Mouse (Mus musculus): ENCODE results near the gene Map3k14. TPM values are rescaled to one million over a fixed set of nuclear protein-coding genes. Genes with fewer than 3 reads are reported as not detected.

Gene Map3k14
- 1 to 10 TPM; 3.0 to 3.4 TPM for total RNA-seq (2021)
- 3.7 and 4.5 TPM in 2 replicates for polyA plus RNA-seq (2012; rRNA removed)
- long read RNA-seq, full-length matches to known transcripts = 3 of 5 reads
- long read RNA-seq, partial matches to known transcripts = 1 of 5 reads
- long read RNA-seq, other reads (novel, unspliced or antisense) = 1 of 5 reads

GRCm38 (mm10) chr11:103267346-103268219, at the start of gene Map3k14:
Gene Map3k14, minus strand, starts transcription at chr11:103267472.
- Histone ChIP-seq H3K4me1 (ENCODE audit: control insufficient read depth, insufficient read depth, low read length) (peaks cover 8% of the 10 kb centered on the region), H3K4me3 (peak within 1 kb of the TSS; percentile 80), H3K27ac (peak within 1 kb of the TSS; percentile 91), H3K79me2 (replicated peaks; ENCODE audit: control insufficient read depth, insufficient read depth, low read length) (peaks cover 4% of the 10 kb centered on the region), H3K27me3 (ENCODE audit: control insufficient read depth, insufficient read depth, low read length) (no peaks in the 10 kb centered on the region), H3K36me3 (ENCODE audit: control insufficient read depth, insufficient read depth, low read length) (no peaks in the 10 kb centered on the region), H3K9ac (ENCODE audit: low read depth, low read length) (peak within 1 kb of the TSS; percentile 87)
- 3% methylated on average over 54 of the region's 55 CpGs for WGBS
- intact Hi-C loops (cut with DNase I) = loop anchor here (5.0 kb wide), 1 partner anchor 150 kb away; the partner anchor contains the start of gene Hexim1
- TF ChIP-seq CTCF (IDR thresholded peaks at IDR 0.05) = no peak
- TF ChIP-seq EP300 (IDR thresholded peaks at IDR 0.05; ENCODE audit: insufficient read depth, low read depth, low read length) = 0 out of 2 replicates have a peak, but pooled peaks have one; percentile 31
- TF ChIP-seq POLR2A (IDR thresholded peaks at IDR 0.05; ENCODE audit: insufficient read depth, low read depth, low read length) = peak; percentile 89; the same call in 1 of the 2 replicates
- DNase-seq = peak; percentile 100

GRCm38 (mm10) chr11:103315379-103315778, 48.1 kb upstream of the Map3k14 start:
- Histone ChIP-seq H3K4me3 (no peak overlapping the region), H3K4me1 (ENCODE audit: control insufficient read depth, insufficient read depth, low read length) (0 out of 2 replicates have a peak, but pooled peaks cover 1% of the 10 kb centered on the region), H3K27ac (no peak overlapping the region), H3K36me3 (ENCODE audit: control insufficient read depth, insufficient read depth, low read length) (no peaks in the 10 kb centered on the region), H3K27me3 (ENCODE audit: control insufficient read depth, insufficient read depth, low read length) (no peaks in the 10 kb centered on the region), H3K79me2 (replicated peaks; ENCODE audit: control insufficient read depth, insufficient read depth, low read length) (no peaks in the 10 kb centered on the region), H3K9ac (ENCODE audit: low read depth, low read length) (no peak overlapping the region)
- intact Hi-C loops (cut with DNase I) = no loop called here
- WGBS = 76% methylated on average over 5 of the region's 5 CpGs
- no peak for DNase-seq
- TF ChIP-seq CTCF (IDR thresholded peaks at IDR 0.05) (no peak), EP300 (IDR thresholded peaks at IDR 0.05; ENCODE audit: insufficient read depth, low read depth, low read length) (no peak), POLR2A (IDR thresholded peaks at IDR 0.05; ENCODE audit: insufficient read depth, low read depth, low read length) (no peak)

- no peak overlapping the region for H3K27ac ChIP-seq
- intact Hi-C loops (cut with DNase I) = no loop called here
- 84% methylated on average over 10 of the region's 10 CpGs for WGBS
- H3K27me3 ChIP-seq (ENCODE audit: control insufficient read depth, insufficient read depth, low read length) = no peaks in the 10 kb centered on the region
- 0 out of 2 replicates have a peak, but pooled peaks cover 1% of the 10 kb centered on the region for H3K4me1 ChIP-seq (ENCODE audit: control insufficient read depth, insufficient read depth, low read length)
- no peaks in the 10 kb centered on the region for H3K79me2 ChIP-seq (replicated peaks; ENCODE audit: control insufficient read depth, insufficient read depth, low read length)
- TF ChIP-seq EP300 (IDR thresholded peaks at IDR 0.05; ENCODE audit: insufficient read depth, low read depth, low read length) (no peak), CTCF (IDR thresholded peaks at IDR 0.05) (no peak), POLR2A (IDR thresholded peaks at IDR 0.05; ENCODE audit: insufficient read depth, low read depth, low read length) (no peak)
- DNase-seq = no peak
- no peak overlapping the region for H3K4me3 ChIP-seq
- H3K9ac ChIP-seq (ENCODE audit: low read depth, low read length) = no peak overlapping the region
- no peaks in the 10 kb centered on the region for H3K36me3 ChIP-seq (ENCODE audit: control insufficient read depth, insufficient read depth, low read length)
These were observed 47.6 kb upstream of the Map3k14 start for GRCm38 (mm10) chr11:103314736-103315374.

- no peak overlapping the region for H3K9ac ChIP-seq (ENCODE audit: low read depth, low read length)
- H3K27ac ChIP-seq = no peak overlapping the region
- intact Hi-C loops (cut with DNase I) = no loop called here
- no peaks in the 10 kb centered on the region for H3K27me3 ChIP-seq (ENCODE audit: control insufficient read depth, insufficient read depth, low read length)
- no peak for DNase-seq
- WGBS = 86% methylated on average over 6 of the region's 6 CpGs
- no peak overlapping the region for H3K4me3 ChIP-seq
- H3K36me3 ChIP-seq (ENCODE audit: control insufficient read depth, insufficient read depth, low read length) = no peaks in the 10 kb centered on the region
- H3K79me2 ChIP-seq (replicated peaks; ENCODE audit: control insufficient read depth, insufficient read depth, low read length) = no peaks in the 10 kb centered on the region
- TF ChIP-seq EP300 (IDR thresholded peaks at IDR 0.05; ENCODE audit: insufficient read depth, low read depth, low read length) = no peak
- TF ChIP-seq POLR2A (IDR thresholded peaks at IDR 0.05; ENCODE audit: insufficient read depth, low read depth, low read length) = no peak
- TF ChIP-seq CTCF (IDR thresholded peaks at IDR 0.05) = no peak
- H3K4me1 ChIP-seq (ENCODE audit: control insufficient read depth, insufficient read depth, low read length) = 0 out of 2 replicates have a peak, but pooled peaks cover 1% of the 10 kb centered on the region
These were observed 46.3 kb upstream of the Map3k14 start for GRCm38 (mm10) chr11:103313542-103313941.

GRCm38 (mm10) chr11:103312655-103313255, 45.5 kb upstream of the Map3k14 start:
- H3K4me1 ChIP-seq (ENCODE audit: control insufficient read depth, insufficient read depth, low read length) = peaks cover 1% of the 10 kb centered on the region; the same call in 1 of the 2 replicates
- no peak overlapping the region for H3K27ac ChIP-seq
- H3K79me2 ChIP-seq (replicated peaks; ENCODE audit: control insufficient read depth, insufficient read depth, low read length) = no peaks in the 10 kb centered on the region
- H3K27me3 ChIP-seq (ENCODE audit: control insufficient read depth, insufficient read depth, low read length) = no peaks in the 10 kb centered on the region
- no peak for TF ChIP-seq CTCF (IDR thresholded peaks at IDR 0.05)
- TF ChIP-seq POLR2A (IDR thresholded peaks at IDR 0.05; ENCODE audit: insufficient read depth, low read depth, low read length) = no peak
- TF ChIP-seq EP300 (IDR thresholded peaks at IDR 0.05; ENCODE audit: insufficient read depth, low read depth, low read length) = no peak
- no peak overlapping the region for H3K4me3 ChIP-seq
- DNase-seq = no peak
- WGBS = 74% methylated on average over 8 of the region's 8 CpGs
- no peak overlapping the region for H3K9ac ChIP-seq (ENCODE audit: low read depth, low read length)
- H3K36me3 ChIP-seq (ENCODE audit: control insufficient read depth, insufficient read depth, low read length) = no peaks in the 10 kb centered on the region
- intact Hi-C loops (cut with DNase I) = no loop called here
